Mouse (Mus musculus) CH12.LX (cell line): ENCODE data around the gene Fndc10. TPM values are rescaled to one million over a fixed set of nuclear protein-coding genes. Genes with fewer than 3 reads are reported as not detected.

Experiments
- DNase-seq: peaks from one replicate; pipeline ENCODE4 v3.0.0-alpha.2; 2013; ENCODE audit errors: extremely low read depth
- H3K27ac ChIP-seq: 2 replicates; pipeline ENCODE4 v1.5.1; 2012; ENCODE audit warnings: low read depth, mild to moderate bottlenecking, control low read depth, moderate library complexity; ENCODE audit not compliant: insufficient read depth
- H3K27me3 ChIP-seq: replicated peaks from 2 replicates; pipeline ENCODE3; 2012; ENCODE audit warnings: inconsistent platforms
- H3K36me3 ChIP-seq, 2 experiments: replicated peaks in 1 of 2; 2 replicates each; pipeline versions ENCODE3 to v1.6.1; 2012; ENCODE audit warnings: inconsistent platforms in 1 of 2, low read length in 1 of 2, mild to moderate bottlenecking in 1 of 2, mixed read lengths in 1 of 2, moderate library complexity in 1 of 2; ENCODE audit not compliant: control insufficient read depth in 1 of 2, insufficient read depth in 1 of 2
- H3K4me1 ChIP-seq, 2 experiments: 2 replicates each; pipeline ENCODE4 v1.6.1; 2012; ENCODE audit warnings: inconsistent platforms in 1 of 2, moderate library complexity in 1 of 2; ENCODE audit not compliant: insufficient read depth in 2 of 2, control insufficient read depth in 1 of 2
- H3K4me2 ChIP-seq: 2 replicates; pipeline ENCODE4 v1.6.1; 2012; ENCODE audit warnings: low read depth, mild to moderate bottlenecking, control low read depth; ENCODE audit not compliant: poor library complexity, insufficient read depth, severe bottlenecking
- H3K4me3 ChIP-seq, 3 experiments: fragments of 150-350 bp in 1 of 3; sonication (generic) in 1 of 3; replicated peaks in 1 of 3; 2 replicates each; pipeline versions ENCODE3 to v1.5.1; 2011 to 2012; ENCODE audit warnings: low read depth in 2 of 3, low read length in 2 of 3, mild to moderate bottlenecking in 2 of 3, moderate library complexity in 2 of 3, control low read depth in 1 of 3, improper control_type of control experiment in 1 of 3, inconsistent platforms in 1 of 3, mixed read lengths in 1 of 3; ENCODE audit not compliant: poor library complexity in 1 of 3
- H3K79me2 ChIP-seq: replicated peaks from 2 replicates; pipeline ENCODE4 v1.6.1; 2012; ENCODE audit warnings: mild to moderate bottlenecking, moderate library complexity; ENCODE audit not compliant: control insufficient read depth, poor library complexity, insufficient read depth, severe bottlenecking; ENCODE audit errors: extremely low read depth
- H3K9ac ChIP-seq: 2 replicates; pipeline ENCODE4 v1.6.1; 2012; ENCODE audit warnings: low read depth, mild to moderate bottlenecking, control low read depth, moderate library complexity; ENCODE audit not compliant: insufficient read depth
- H3K9me3 ChIP-seq: replicated peaks from 2 replicates; pipeline ENCODE3; 2012; ENCODE audit warnings: low read length, inconsistent platforms, mixed read lengths
- BHLHE40 ChIP-seq: IDR thresholded peaks from 2 replicates; pipeline ENCODE4 v1.6.1; 2011; ENCODE audit warnings: mild to moderate bottlenecking, low read depth, low read length, improper control_type of control experiment
- CHD1 ChIP-seq: IDR thresholded peaks from 2 replicates; pipeline ENCODE4 v1.6.1; 2012; ENCODE audit warnings: low read depth, low read length, improper control_type of control experiment, inconsistent platforms
- CHD2 ChIP-seq: IDR thresholded peaks from 2 replicates; pipeline ENCODE4 v1.6.1; 2011; ENCODE audit warnings: low read length, improper control_type of control experiment
- CTCF ChIP-seq, 2 experiments: IDR thresholded peaks in 1 of 2; conservative IDR thresholded peaks in 1 of 2; 2 replicates each; pipeline ENCODE4 v1.5.1; 2011 to 2012; ENCODE audit warnings: low read depth in 2 of 2, low read length in 2 of 2, improper control_type of control experiment in 1 of 2, inconsistent platforms in 1 of 2, mild to moderate bottlenecking in 1 of 2, moderate library complexity in 1 of 2
- EP300 ChIP-seq: IDR thresholded peaks from 2 replicates; pipeline ENCODE4 v1.6.1; 2011; ENCODE audit warnings: low read length, improper control_type of control experiment
- IRF4 ChIP-seq: IDR thresholded peaks from 2 replicates; pipeline ENCODE4 v1.6.1; 2014; ENCODE audit warnings: low read depth, mild to moderate bottlenecking, inconsistent platforms, low read length, improper control_type of control experiment
- JUN ChIP-seq: IDR thresholded peaks from 2 replicates; pipeline ENCODE4 v1.6.1; 2011; ENCODE audit warnings: low read depth, mild to moderate bottlenecking, low read length, improper control_type of control experiment, moderate library complexity; ENCODE audit not compliant: insufficient read depth
- KAT2A ChIP-seq: IDR thresholded peaks from 2 replicates; pipeline ENCODE4 v1.6.1; 2012; ENCODE audit warnings: low read length, improper control_type of control experiment, inconsistent platforms; ENCODE audit not compliant: insufficient replicate concordance
- MAZ ChIP-seq: IDR thresholded peaks from 2 replicates; pipeline ENCODE4 v1.6.1; 2012; ENCODE audit warnings: low read depth, mild to moderate bottlenecking, inconsistent platforms, low read length, improper control_type of control experiment, moderate library complexity
- MEF2A ChIP-seq: IDR thresholded peaks from 2 replicates; pipeline ENCODE4 v1.6.1; 2014; ENCODE audit warnings: low read depth, mild to moderate bottlenecking, inconsistent platforms, low read length, improper control_type of control experiment, borderline replicate concordance
- NRF1 ChIP-seq: IDR thresholded peaks from 2 replicates; pipeline ENCODE4 v1.6.1; 2014; ENCODE audit warnings: low read depth, mild to moderate bottlenecking, inconsistent platforms, low read length, improper control_type of control experiment, moderate library complexity
- POLR2A ChIP-seq: IDR thresholded peaks from 2 replicates; pipeline ENCODE4 v1.6.1; 2011; ENCODE audit warnings: low read depth, mild to moderate bottlenecking, improper control_type of control experiment, low read length
- RAD21 ChIP-seq: IDR thresholded peaks from 2 replicates; pipeline ENCODE4 v1.6.1; 2011; ENCODE audit warnings: low read depth, mild to moderate bottlenecking, low read length, improper control_type of control experiment, moderate library complexity
- RCOR1 ChIP-seq: conservative IDR thresholded peaks from 2 replicates; pipeline ENCODE4 v1.6.1; 2012; ENCODE audit warnings: low read depth, mild to moderate bottlenecking, inconsistent platforms, low read length, improper control_type of control experiment
- SMC3 ChIP-seq: IDR thresholded peaks from 2 replicates; pipeline ENCODE4 v1.6.1; 2011; ENCODE audit warnings: low read depth, low read length, improper control_type of control experiment
- UBTF ChIP-seq: IDR thresholded peaks from 2 replicates; pipeline ENCODE4 v1.6.1; 2012; ENCODE audit warnings: low read depth, mild to moderate bottlenecking, inconsistent platforms, low read length, improper control_type of control experiment, moderate library complexity
- USF1 ChIP-seq: IDR thresholded peaks from 2 replicates; pipeline ENCODE4 v1.6.1; 2014; ENCODE audit warnings: low read depth, mild to moderate bottlenecking, inconsistent platforms, low read length, improper control_type of control experiment
- dilution Hi-C: fragments of 300-500 bp; cut with MboI; formaldehyde crosslinking; loops from 2 replicates; pipeline ENCODE4 v1.14.3; 2020; ENCODE audit warnings: low sequenced_read_pairs; ENCODE audit not compliant: extremely low pct_unique_long_range_greater_than_20kb, extremely low pct_ligation_motif_present
- in situ Hi-C: fragments of 300-500 bp; cut with MboI; formaldehyde crosslinking; loops from 3 replicates; pipeline ENCODE4 v1.14.3; 2019; ENCODE audit warnings: low sequenced_read_pairs, low pct_ligation_motif_present, low pct_unique_long_range_greater_than_20kb, mixed read lengths
- polyA plus RNA-seq: library from polyadenylated mRNA; unstranded; fragments of >175 nt; gene quantifications from 2 replicates; pipeline ENCODE4 v1.2.1, GENCODE M21; 2012; ENCODE audit warnings: low read depth; ENCODE audit not compliant: insufficient read length
- total RNA-seq, 2 experiments: library from RNA; depleted of rRNA; stranded (reverse); fragments of 300-350 nt in 1 of 2; fragments of >200 nt in 1 of 2; gene quantifications; 2 replicates each; pipeline ENCODE4 v1.2.3; 2012 to 2014

Gene Fndc10
- total and polyA plus RNA-seq, 3 experiments = 1.3 to 3.2 (median 1.7) TPM

DNA sequence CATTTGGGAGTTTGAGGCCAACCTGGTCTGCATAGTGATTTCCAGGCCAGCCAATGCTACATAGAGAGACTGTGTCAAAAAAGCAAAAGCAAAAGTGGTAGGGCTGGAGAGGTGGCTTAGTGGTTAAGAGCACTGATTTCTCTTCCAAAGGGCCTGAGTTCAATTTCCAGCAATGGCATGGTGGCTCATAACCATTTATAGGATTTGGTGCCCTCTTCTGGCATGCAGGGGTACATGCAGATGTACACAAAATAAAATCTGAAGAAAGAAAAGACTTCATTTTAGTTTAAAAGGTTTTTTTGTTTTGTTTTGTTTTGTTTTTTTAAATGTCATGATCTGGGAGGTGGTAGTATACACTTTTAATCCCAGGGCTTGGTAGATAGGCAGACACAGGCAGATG, 6.3 kb downstream of the Fndc10 start:
- in situ Hi-C loops (no loop called here), dilution Hi-C loops (no loop called here)
- DNase-seq = no peak
- H3K27ac ChIP-seq = no peak overlapping the region
- no peaks in the 10 kb centered on the region for H3K36me3 ChIP-seq
- H3K4me2 ChIP-seq = no peak overlapping the region
- H3K4me1 ChIP-seq = peaks cover 11 to 31% of the 10 kb centered on the region in 2 experiments
- no peaks in the 10 kb centered on the region for H3K9me3 ChIP-seq
- peaks cover 2% of the 10 kb centered on the region for H3K27me3 ChIP-seq
- TF ChIP-seq SMC3 (peak; percentile 66), USF1 (no peak), KAT2A (no peak), RAD21 (peak; percentile 81), MEF2A (no peak), RCOR1 (no peak), CTCF (conservative IDR thresholded peaks at IDR 0.05 in 1 of 2, IDR thresholded peaks at IDR 0.05 in 1 of 2; ENCODE audit: low read depth in 2 of 2, low read length in 2 of 2) (peak; percentile 69 to 84)
- H3K9ac ChIP-seq = no peak overlapping the region
- H3K4me3 ChIP-seq = no peak overlapping the region
- H3K79me2 ChIP-seq = peaks cover 2% of the 10 kb centered on the region

DNA sequence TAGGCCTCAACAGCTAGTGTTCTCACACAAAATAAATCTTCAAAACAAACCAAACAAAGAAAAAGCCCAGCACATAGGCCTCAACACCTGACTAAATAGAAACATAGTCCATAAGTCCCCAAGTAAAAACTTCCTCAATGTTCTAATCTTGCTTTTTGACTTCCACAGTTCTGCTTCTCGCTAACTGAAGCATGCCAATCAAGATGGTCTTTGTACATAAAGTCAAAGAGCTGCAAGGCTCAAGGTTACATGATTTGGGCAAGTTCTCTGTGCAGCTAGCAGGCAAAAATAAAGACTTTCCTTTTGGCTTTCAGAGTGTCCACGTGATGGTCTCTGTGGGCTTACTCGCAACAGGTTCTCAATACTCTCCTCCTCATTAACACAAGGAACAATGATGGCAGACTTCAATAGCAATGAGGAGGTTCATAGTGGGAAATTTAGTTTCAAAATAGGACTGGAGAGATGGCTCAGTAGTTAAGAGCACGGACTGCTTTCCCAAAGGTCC, 9.3 kb downstream of the Fndc10 start:
- no peak overlapping the region for H3K27ac ChIP-seq
- in situ Hi-C loops = no loop called here
- H3K9ac ChIP-seq = peak overlapping the region; percentile 21
- DNase-seq = no peak
- no peaks in the 10 kb centered on the region for H3K27me3 ChIP-seq
- dilution Hi-C loops = no loop called here
- H3K4me1 ChIP-seq = peaks cover 3 to 32% of the 10 kb centered on the region in 2 experiments; a peak in 2 of 4 replicates
- no peak for TF ChIP-seq IRF4
- TF ChIP-seq CHD1 = no peak
- TF ChIP-seq RAD21 = no peak
- TF ChIP-seq JUN = no peak
- no peak for TF ChIP-seq RCOR1
- no peak for TF ChIP-seq CHD2
- no peak for TF ChIP-seq EP300
- no peak; a peak in 1 of 4 replicates for TF ChIP-seq CTCF (conservative IDR thresholded peaks at IDR 0.05 in 1 of 2, IDR thresholded peaks at IDR 0.05 in 1 of 2; ENCODE audit: low read depth in 2 of 2, low read length in 2 of 2)
- no peak for TF ChIP-seq MEF2A
- TF ChIP-seq BHLHE40 = no peak
- no peak for TF ChIP-seq KAT2A
- TF ChIP-seq UBTF = no peak
- TF ChIP-seq POLR2A = no peak
- no peak for TF ChIP-seq NRF1
- no peak for TF ChIP-seq MAZ
- H3K36me3 ChIP-seq = peaks cover 0 to 9% of the 10 kb centered on the region in 2 experiments
- no peaks in the 10 kb centered on the region for H3K9me3 ChIP-seq
- peaks cover 29% of the 10 kb centered on the region for H3K79me2 ChIP-seq
- peak overlapping the region; percentile 39; the same call in 1 of the 2 replicates for H3K4me2 ChIP-seq
- no peak overlapping the region for H3K4me3 ChIP-seq
